Mouse (Mus musculus): ENCODE measurements around the gene Arl8b.

The Arl8b gene

DNA sequence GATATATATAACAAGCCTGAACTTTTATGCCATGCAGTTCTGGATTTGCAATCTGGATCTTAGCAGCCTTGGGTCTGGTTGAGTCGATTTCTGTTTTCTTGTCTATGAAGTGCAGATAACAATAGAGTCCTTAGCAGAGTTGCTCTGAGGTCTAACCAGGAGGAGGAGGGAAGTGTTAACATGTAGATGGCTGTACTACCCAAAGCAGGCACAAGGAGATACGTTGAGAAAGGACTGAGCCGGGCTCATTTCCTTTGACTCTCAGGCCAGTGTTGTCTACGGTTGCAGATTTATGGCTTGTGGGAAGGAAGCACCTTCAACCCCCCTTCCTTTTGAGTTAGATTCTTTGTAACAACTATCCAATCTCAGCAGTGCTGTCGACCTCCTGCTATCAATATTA lies 1.9 kb downstream of the Arl8b start:
- no peak for DNase-seq (ENCODE audit: low spot score)

DNA sequence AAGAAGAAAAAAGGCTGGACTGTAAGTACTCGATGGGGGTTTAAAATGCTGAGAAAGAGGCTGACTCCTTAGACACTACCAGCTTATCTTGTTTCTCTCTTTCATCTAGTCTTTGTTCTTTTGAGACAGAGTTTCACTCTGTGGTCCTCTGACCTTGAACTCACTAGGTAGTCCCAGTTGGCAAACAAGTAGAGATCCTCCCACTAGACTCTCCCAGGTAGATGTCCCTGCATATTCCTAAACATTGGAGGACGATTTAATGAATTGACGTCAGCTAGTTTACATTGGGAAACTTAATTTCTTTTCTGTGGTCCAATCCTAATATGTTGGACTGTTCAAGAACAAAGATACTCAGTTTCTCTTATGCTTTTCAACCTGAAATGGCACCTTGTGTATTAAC lies 2.7 kb downstream of the Arl8b start:
- DNase-seq (ENCODE audit: low spot score), result no peak

DNA sequence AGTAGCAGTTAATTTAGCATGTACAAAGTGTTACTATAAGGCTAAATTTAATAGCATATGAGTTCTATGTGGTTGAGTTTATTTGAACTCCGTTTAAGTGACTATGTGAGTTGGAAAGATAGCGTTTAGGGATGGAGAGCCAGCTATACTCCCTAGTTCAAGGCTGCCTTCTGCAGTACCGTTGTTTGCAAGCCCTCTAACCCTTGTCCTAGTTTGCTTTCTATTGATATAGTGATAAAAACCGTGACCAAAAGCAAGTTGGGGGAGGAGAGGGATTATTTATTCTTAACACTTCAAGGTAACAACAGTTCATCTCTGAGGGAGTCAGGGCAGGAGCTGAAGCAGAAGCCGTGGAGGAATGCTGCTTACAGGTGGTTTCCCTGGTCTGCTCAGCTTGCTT lies 8.6 kb downstream of the Arl8b start:
- peak; percentile 26 for DNase-seq (ENCODE audit: low spot score)

DNA sequence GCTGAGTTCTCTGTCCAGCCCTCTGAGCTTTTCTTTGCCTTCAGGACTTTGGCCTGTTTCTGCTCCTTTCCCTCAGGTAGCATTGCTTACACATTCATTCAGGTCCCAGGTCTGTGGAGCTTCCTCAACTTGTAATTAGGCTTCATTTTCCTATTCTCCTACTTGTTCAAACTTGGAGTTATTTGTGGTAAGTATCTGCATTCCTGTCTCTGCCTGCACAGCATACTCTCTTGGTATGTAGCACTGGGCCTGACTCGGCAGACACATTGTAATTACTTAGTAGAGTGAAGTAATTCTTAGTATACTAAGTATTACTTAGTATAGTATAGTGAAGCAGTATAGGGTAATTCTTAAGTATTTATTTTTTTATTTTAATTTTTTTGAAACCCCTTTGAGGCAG lies 13.0 kb downstream of the Arl8b start:
- peak; percentile 37 for DNase-seq (ENCODE audit: low spot score)

DNA sequence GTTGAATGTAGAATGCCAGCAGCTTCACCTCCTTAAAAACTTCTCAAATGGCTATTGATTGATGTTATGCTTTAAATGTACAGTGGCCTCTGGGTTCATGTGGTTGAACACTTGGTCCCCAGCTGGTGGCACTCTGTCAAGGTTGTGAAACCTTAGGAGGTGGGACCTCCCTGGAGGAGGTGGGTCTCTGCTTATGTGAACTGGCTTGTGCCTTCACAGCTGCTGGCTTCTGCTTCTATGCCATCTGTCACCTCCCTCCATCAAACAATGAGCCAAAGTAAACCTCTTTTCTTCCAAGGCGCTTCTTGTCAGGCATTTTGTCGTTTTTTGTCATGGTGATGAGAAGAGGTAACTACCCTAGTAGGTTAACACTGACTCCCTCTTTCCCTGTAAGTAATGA lies 13.8 kb downstream of the Arl8b start:
- no peak for DNase-seq (ENCODE audit: low spot score)

DNA sequence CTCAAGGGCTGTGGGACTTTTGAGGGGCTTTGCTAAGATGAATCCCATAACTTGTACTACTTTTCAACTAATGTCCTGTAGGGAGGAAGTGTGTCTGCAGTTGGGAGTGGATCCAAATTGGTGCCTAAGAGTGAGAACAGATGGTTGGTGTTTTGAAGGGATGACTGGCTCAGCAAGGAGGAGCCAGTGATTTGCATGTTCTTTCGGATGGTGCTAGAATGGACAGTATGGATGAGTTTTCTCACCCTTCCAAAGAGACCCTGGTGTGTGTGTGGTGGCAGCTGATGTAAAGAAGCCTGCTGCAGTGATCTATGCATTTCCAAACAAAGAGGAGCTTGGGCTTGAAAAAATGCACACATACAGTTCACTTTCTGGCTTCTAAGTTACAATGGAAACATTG lies 22.3 kb downstream of the Arl8b start:
- no peak for DNase-seq (ENCODE audit: low spot score)

DNA sequence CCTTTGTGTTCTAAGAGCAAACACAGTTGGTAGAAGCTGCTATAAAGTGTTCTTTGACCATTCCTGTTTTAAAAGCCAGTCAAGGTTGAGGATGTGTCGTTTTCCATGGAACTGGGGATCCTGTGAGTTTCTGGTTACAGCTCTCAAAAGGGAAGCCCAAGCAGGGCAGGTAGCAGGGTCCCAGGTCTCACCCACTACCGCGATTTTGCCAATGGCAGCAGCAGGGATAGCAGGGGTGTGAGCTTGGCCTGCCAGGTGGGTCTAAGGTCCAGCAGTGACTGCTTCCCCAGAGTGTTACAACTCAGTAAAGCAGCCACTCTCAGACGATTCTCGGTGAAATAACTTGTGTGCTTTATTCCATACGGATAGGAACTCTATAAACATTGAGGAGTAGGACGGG lies 23.0 kb downstream of the Arl8b start:
- no peak for DNase-seq (ENCODE audit: low spot score)

DNA sequence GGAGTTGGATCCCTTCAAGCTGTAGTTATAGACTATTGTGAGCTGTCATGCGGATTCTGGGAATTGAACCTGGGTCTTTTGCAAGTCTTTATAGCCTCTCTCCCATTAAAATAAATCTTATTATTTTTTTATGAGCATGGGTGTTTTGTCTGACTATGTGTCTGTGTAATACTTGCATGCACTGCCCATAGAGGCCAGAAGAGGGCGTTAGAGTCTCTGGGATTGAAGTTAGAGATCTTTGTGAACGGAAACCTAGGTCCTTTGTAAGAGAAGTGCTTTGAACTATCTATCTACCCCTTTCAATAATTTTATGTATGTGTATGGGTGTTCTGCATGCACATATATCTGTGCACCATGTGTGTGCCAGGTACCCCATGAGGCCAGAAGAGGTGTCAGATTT lies 24.5 kb downstream of the Arl8b start:
- no peak for DNase-seq (ENCODE audit: low spot score)

DNA sequence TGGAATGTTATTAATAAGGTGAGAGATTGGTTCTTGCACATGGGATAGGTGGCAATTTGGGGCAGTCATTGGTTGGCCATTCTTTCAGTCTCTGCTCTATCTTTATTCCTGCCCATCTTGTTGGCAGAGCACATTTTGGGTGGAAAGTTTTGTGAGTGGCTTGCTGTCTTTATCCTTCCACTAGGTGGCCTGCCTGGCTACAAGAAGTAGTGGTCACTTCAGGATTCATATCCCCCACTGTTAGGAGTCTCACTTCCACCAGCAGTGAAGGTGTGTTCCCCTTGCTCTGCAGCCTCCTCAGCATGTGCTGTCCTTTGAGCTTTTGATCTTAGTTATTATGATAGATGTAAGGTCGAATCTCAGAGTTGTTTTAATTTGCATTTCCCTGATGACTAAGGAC lies 25.9 kb downstream of the Arl8b start:
- DNase-seq (ENCODE audit: low spot score), result no peak

DNA sequence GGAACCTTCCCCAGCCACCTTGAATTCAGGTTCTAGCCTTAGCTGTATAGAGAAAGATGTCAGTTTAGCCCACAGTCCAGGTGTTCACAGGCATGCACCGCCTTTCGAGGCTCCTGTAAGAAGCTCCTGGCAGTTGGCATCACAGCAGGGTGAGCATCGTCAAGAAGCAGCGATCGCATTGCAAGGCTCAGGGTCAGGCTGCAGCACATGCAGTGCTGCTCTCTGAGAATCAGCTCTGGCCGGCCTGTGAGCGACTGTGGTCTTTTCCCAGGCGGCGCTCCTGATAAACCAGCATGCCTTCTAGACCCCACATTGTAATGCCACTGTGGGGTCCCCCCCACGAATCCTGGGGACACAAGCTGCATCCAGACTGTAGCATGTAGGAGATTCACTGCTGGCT lies 27.3 kb downstream of the Arl8b start:
- no peak for DNase-seq (ENCODE audit: low spot score)

DNA sequence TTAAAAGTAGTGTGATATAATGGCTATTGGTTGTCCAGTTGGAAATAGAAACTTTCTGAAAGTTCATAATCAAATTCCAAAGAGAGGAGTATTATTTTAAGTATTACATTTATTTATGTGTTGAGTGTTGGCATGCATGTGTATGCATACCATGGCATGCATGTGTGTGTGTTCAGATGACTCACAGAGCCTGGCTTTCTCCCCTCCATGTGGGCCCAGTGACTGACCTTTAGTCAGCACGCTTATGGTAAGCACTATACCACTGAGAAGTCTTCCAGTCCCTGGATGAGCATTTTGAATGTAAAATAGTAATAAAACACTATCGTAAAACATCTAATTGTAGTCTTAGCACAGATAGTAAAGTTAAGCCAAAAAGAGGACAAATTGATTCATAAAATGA lies 29.2 kb downstream of the Arl8b start:
- no peak for DNase-seq (ENCODE audit: low spot score)

DNA sequence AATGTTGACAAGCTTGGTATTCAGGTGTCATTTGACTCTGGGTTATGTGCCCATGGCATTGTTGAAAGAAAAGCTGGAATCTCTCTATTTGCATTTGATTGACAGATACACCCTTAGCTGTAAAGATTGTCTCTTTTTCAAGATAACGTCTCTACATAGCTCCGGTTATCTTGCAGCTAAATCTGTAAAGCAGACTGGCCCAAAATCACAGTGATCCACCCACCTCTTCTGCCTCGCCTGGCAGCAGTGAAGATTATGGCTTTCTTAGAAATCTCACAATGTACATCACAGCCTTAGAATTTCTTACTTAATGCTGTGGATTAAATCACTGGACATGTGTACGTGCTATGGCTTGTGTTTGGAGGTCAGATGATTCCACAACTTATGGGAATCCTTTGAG lies 34.6 kb downstream of the Arl8b start:
- DNase-seq (ENCODE audit: low spot score), result no peak

DNA sequence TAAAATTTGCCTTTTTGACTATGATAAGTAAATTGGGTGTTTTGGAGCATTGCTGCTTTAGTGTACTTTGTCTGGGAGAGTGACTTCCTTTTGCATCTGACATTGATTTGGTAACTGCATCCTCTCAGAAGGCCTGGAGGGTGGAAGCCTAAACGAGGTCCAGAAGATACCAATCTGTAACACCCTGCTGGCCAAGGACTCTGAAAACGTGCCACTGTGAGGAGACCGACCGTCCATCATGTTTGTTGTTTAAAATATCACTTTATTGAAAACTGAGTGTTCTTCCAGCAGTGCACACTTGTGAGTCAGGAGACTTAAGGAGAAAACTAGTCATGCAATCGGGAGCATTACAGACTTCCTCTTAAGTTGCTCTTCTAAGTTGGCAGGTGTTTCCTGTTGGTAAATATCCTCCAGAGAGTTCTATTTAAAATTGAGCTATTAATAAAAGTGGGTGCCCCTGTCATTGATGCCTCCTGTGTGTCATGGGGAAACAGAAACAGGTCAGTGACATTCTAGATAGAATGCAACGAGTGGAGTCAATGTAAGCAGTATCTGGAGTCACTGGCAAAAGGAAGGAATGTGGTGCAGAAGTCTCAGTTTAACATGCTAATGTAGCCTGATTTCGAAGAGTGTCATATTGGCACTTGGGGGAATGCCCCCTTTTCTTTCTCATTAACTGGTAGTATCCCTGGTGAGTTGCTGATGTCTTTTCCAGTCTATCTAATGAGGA lies 42.1 kb downstream of the Arl8b start:
- no peak for DNase-seq (ENCODE audit: low spot score)

DNA sequence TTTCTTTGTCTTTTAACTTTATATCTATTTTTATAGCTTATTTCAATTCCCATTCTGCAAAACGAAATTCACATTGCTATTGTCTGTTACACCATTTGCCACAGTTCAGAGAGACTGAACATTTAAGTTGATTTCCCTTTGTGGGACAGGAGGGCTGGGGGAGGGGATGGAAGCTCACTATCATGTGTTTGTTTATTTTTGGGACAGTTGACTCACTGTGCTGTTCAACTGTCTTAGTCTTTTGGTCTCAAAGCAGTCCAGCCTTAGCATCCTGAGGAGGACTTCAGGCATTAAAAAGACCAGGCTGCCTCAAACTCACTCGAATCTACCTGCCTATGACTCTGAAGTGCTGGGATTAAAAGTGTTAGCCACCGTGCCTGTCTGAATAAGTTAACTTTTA lies 43.2 kb downstream of the Arl8b start:
- no peak for DNase-seq (ENCODE audit: low spot score)

DNA sequence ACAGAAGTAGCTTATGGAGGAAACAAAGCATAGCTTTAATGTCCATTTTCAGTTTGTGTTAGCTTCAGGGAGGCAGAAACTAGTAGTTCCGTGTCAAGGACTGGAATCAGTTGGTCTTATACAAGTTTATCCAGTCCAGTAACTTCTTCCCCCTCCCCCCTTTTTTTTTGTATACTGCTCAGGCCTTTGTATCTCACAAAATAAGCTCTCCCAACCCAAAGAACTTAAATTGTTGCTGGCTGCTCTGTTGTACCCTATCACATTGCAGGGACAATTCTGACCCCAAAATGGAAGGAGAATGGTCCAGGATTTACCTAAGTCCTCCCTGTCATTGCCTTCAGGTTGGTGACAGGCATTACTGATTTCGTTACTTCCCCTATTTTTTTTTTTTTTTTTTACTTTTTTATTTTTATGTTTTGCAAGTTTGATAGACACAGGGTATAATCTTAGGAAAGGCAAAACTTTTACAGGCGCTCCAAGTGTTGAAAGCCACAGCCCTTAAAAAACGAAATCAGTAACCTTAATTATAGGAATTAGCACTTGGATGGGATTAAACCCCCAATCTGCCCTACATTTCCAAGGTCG lies 44.5 kb downstream of the Arl8b start:
- no peak for DNase-seq (ENCODE audit: low spot score)

DNA sequence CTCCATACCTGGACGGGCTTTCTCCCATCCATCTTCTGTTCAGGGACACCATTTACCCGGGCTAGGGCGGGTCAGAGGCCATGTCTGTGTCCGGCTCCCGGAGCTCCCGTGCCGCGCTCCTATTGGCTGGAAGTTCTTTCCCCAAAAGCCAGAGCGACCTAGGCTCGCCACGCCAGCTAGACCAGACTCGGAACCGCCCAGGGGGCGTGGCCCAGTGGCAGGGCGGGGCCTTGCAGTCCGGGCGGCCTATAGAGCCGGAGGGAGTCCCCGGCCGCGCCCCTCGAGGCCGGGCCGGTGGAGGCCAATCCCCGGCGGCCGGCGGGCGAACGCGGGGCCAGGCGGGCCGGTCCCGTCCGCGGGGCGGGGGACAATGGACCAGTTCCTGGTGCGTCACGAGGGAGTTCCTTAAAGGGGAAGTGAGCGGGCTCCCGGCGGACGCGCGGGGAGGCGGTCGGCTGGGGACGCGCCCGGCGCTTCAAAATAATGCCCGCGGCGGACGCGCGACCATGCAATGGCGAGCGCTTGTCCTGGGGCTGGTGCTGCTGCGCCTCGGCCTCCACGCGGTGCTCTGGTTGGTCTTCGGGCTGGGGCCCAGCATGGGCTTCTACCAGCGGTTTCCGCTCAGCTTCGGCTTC lies 45.5 kb downstream of the Arl8b start, which contains the start of gene Edem1:
TSS of gene Edem1 (plus strand) at position 408 of the 635 bp plus-strand sequence.
- peak; percentile 99 for DNase-seq (ENCODE audit: low spot score)

DNA sequence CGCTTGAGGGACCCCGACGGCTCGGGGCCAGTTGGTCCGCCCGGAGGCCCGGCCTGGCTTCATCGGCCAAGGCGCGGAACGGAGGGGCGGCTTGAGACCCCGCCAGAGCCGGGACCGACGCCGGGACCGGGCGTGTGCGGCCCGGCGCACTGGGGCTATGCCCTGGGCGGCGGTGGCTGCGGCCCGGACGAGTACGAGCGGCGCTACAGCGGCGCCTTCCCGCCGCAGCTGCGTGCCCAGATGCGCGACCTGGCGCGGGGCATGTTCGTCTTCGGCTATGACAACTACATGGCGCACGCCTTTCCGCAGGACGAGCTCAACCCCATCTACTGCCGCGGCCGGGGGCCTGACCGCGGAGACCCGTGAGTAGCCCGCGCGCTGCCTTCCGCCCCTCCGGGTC lies 46.0 kb downstream of the Arl8b start:
- no peak for DNase-seq (ENCODE audit: low spot score)

DNA sequence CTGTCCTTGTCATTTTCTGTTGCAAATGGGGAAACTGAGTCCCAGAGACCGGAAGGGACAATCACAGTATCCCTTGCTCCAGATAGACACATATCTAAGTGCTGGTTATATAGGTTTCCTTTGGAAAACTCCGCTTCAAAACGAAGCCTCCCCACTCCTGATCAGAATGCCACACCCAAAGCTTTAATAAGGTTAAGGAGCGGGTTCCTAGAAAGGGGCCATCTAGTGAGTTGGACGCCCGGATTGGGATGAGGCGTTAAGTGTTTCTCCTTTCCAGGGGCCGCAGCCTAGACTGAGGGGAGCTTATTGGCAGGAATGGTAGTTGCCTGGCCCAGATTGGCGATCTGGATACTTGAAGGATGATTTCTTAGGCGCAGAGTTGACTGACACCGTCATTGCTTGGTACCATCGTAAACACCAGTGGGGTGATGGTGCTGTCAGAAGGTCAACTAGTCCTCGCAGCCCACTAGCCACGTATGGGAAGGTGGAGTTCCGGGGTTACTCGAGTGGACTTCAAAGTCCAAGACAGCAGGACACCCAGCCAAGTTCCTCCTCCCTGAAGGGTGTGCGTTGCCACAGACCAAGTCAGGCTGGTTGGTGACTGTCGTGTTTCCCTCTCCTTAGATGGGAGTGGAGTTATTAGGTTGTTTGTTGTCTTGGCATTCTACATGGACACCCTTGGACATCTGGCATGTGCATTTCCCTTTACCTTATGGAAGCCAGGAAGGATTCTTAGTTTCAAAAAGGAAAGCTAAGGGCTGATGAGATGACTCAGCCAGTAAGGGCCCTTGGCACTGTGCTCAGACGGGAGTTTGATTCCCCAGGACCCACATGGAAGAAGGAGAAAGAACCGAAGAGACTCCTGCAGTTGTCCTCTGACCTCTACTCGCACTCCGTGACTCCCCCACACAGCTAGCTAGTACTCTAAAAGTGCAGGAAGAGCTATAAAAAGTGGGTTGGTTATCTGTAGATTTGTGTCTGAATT lies 46.8 kb downstream of the Arl8b start:
- peak; percentile 37 for DNase-seq (ENCODE audit: low spot score)

DNA sequence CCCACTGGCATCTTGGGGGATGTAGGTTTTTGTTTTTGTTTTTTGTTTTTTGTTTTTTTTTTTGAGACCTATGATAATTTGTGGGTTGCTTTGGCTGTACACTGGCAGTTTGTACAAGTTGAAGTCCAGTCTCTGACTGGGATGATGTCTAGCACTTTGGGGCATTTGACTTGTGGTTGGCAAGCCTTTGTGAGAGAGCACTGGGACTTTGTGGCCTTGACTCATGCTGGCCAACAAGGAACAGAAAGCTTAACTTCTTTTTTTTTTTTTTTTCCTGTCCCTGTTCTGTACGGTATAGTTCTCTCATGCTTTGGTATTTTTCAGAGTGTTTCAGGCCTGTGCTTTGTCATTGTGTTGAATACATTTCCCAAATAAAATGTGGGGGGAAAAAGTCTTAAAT lies 49.3 kb downstream of the Arl8b start:
- no peak for DNase-seq (ENCODE audit: low spot score)

DNA sequence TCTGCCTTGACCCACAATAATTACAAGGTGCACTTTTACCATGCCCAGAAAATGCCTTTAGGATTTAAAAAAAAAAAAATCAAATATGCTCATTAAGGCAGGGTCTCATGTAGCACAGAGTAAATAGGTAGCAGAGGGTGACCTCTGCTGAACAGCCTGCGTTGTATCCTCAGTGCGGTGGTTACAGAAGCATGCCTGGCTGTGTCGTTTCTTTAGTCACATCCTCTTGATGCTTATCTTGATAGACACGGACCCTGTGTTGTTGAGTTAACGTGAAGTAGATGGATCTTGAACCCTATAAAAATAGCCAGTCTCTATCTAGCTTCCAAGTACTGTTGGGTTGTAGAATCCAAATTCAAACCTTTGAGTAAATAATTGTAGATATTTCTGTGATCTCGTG lies 50.1 kb downstream of the Arl8b start:
- no peak for DNase-seq (ENCODE audit: low spot score)

DNA sequence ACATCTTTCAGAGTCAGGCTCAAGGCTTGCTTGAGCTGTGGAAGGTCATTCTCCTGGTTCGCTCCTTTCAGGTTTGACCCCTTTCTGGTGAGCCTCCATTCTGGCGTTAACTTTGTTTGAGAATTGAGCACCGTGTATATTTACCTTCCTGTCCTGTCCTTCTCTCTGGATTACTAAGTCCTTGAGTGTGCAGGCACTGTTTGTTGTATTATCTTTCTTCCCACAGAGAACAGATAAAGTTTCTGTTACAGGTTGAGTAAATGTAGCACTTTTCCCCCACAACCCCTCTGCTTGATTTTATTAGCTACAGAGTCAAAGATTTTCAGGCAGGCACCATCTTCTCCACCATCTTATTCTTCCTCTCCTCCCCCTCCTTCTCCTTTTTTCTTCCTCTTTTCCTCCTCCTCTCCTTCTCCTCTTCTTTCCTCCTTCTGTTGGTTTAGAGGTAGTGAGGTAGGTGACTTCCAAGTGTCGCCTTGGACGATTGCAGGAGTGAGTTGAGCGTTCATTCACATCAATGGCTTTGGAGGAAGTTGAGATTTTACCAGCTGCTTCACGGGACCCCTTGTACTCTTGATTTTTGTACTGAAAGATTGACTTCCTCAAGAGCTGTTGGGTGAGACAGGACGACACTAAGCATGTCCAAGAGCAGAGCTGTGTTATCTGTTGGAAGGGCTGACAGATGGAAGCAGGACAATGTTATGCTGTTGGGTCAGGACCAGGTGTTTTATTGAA lies 51.2 kb downstream of the Arl8b start:
- DNase-seq (ENCODE audit: low spot score), result peak; percentile 31

All from yolk sac, embryonic 10.5 days (tissue).